In the genomic region with DNA sequence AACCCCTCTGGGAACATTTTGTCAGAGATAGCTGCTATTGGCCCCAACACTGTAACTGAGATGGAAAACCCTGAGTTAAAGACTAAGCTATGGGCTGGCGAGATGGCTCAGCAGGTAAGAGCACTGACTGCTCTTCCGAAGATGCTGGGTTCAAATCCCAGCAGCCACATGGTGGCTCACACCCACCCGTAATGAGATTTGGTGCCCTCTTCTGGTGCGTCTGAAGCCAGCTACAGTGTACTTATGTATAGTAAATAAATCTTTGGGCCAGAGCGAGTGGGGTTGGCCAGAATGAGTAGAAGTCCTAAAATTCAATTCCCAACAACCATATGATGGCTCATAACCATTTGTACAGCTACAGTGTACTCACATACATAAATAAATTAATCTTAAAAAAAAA, we compare ENCODE assay signal across 8 mouse cellular contexts. TPM values are rescaled to one million over a fixed set of nuclear protein-coding genes. Genes with fewer than 3 reads are reported as not detected.
DNase-seq lines count a peak whose midpoint lies in the region; TF ChIP-seq lines count a peak whose summit lies in the region.

No protein-coding gene starts in this region.

- peak; percentile 37 to 51 for DNase-seq in adrenal gland, postnatal 36 days
- DNase-seq in adrenal gland, postnatal 25 days: no peak
- no peak for DNase-seq in layer of hippocampus, adult 2 months (ENCODE audit: low spot score in 2 of 2)
- DNase-seq in layer of hippocampus, adult 8-10 months (ENCODE audit: low spot score in 2 of 2): no peak
- peak; percentile 47 for DNase-seq in R1 (ENCODE audit: low read depth, low spot score)
- peak; percentile 70 for DNase-seq in thymus, adult 2 months
- DNase-seq in gastrocnemius, postnatal 14 days: no peak
- DNase-seq in cerebellum, adult 11-12 months: no peak

- intact Hi-C loops in gastrocnemius, postnatal 14 days (cut with DNase I; ENCODE audit: low total_unique reads): no loop called here

- H3K36me3 ChIP-seq in thymus, adult 2 months (ENCODE audit: control insufficient read depth, insufficient read depth, low read length): peaks cover 20% of the 10 kb centered on the region

- H3K27ac ChIP-seq in layer of hippocampus, adult 2 months: no peak overlapping the region
- no peak overlapping the region for H3K27ac ChIP-seq in thymus, adult 2 months (ENCODE audit: control insufficient read depth, insufficient read depth, low read length)

- no peak for TF ChIP-seq POLR2A in thymus, adult 2 months (IDR thresholded peaks at IDR 0.05; ENCODE audit: control insufficient read depth, extremely low read depth, insufficient read depth, low read length, poor library complexity)

- peaks cover 8% of the 10 kb centered on the region for H3K4me1 ChIP-seq in thymus, adult 2 months (replicated peaks; ENCODE audit: control insufficient read depth, insufficient read depth, low read length)

- peak; percentile 65 for TF ChIP-seq CTCF in layer of hippocampus, adult 2 months (conservative IDR thresholded peaks at IDR 0.05)
- peak; percentile 42; the same call in 1 of the 2 replicates for TF ChIP-seq CTCF in thymus, adult 2 months (IDR thresholded peaks at IDR 0.05; ENCODE audit: borderline replicate concordance, control insufficient read depth, extremely low read depth, insufficient read depth, low read length, poor library complexity)

- no peaks in the 10 kb centered on the region for H3K27me3 ChIP-seq in thymus, adult 2 months (ENCODE audit: control insufficient read depth, insufficient read depth, low read length)

- 77% methylated on average over 5 of the region's 5 CpGs for WGBS in thymus, adult 2 months

- no peak overlapping the region for H3K4me3 ChIP-seq in layer of hippocampus, adult 2 months
- H3K4me3 ChIP-seq in thymus, adult 2 months (ENCODE audit: control insufficient read depth, insufficient read depth, low read length): no peak overlapping the region

RNA-seq across cellular contexts. Expression of a gene that starts 5.1 kb away (rescaled TPM):
- total RNA-seq in adrenal gland, postnatal 36 days (2021): 10 to 100 TPM; 18.7 to 24.8 TPM
- total RNA-seq in adrenal gland, postnatal 25 days (2021): 15.5 and 22.0 TPM in 2 replicates
- total RNA-seq in layer of hippocampus, adult 2 months (2021): 10 to 100 TPM; 18.1 to 18.2 TPM
- total RNA-seq in layer of hippocampus, adult 8-10 months (2022): 10 to 100 TPM; 16.9 to 18.6 (median 17.8) TPM
- 14.2 and 16.9 TPM in 2 replicates for polyA plus RNA-seq in thymus, adult 2 months (2012; rRNA removed)
- 10 to 100 TPM; 12.3 to 14.8 TPM for total RNA-seq in gastrocnemius, postnatal 14 days (2021)

RNA-seq across cellular contexts. Expression of a gene that starts 5.2 kb away (rescaled TPM):
- total RNA-seq in adrenal gland, postnatal 36 days (2021): 10 to 100 TPM; 39.5 to 40.0 TPM
- 38.7 and 40.5 TPM in 2 replicates for total RNA-seq in adrenal gland, postnatal 25 days (2021)
- total RNA-seq in layer of hippocampus, adult 2 months (2021): 10 to 100 TPM; 31.6 to 36.0 TPM
- total RNA-seq in layer of hippocampus, adult 8-10 months (2022): 10 to 100 TPM; 31.1 to 40.3 (median 33.1) TPM
- 46.1 and 56.4 TPM in 2 replicates for polyA plus RNA-seq in thymus, adult 2 months (2012; rRNA removed)
- total RNA-seq in gastrocnemius, postnatal 14 days (2021): 10 to 100 TPM; 10.3 to 12.6 TPM

RNA-seq across cellular contexts. Expression of a gene that starts 5.2 kb away (rescaled TPM):
- total RNA-seq in adrenal gland, postnatal 36 days (2021): 1 to 10 TPM; 3.4 to 3.7 TPM
- total RNA-seq in adrenal gland, postnatal 25 days (2021): 1.4 and 3.9 TPM in 2 replicates
- 1 to 10 TPM; 4.4 to 5.5 TPM for total RNA-seq in layer of hippocampus, adult 2 months (2021)
- 1 to 10 TPM; 4.9 to 8.9 (median 7.0) TPM for total RNA-seq in layer of hippocampus, adult 8-10 months (2022)
- 2.8 and 4.5 TPM in 2 replicates for polyA plus RNA-seq in thymus, adult 2 months (2012; rRNA removed)
- total RNA-seq in gastrocnemius, postnatal 14 days (2021): 1 to 10 TPM; 1.2 to 1.9 TPM

RNA-seq across cellular contexts. Expression of a gene that starts 24.3 kb away (rescaled TPM):
- 1 to 10 TPM; 4.1 to 5.6 TPM for total RNA-seq in adrenal gland, postnatal 36 days (2021)
- total RNA-seq in adrenal gland, postnatal 25 days (2021): 8.8 and 9.3 TPM in 2 replicates
- total RNA-seq in layer of hippocampus, adult 2 months (2021): 10 to 100 TPM; 11.5 to 12.3 TPM
- total RNA-seq in layer of hippocampus, adult 8-10 months (2022): 10 to 100 TPM in 3 of 4 experiments, 1 to 10 TPM in 1; 8.1 to 11.5 (median 10.8) TPM
- polyA plus RNA-seq in thymus, adult 2 months (2012; rRNA removed): 12.5 and 17.2 TPM in 2 replicates
- 1 to 10 TPM; 3.2 to 4.3 TPM for total RNA-seq in gastrocnemius, postnatal 14 days (2021)

Comparison
In these comparisons a context has a peak if more than half of its experiments do, and no peak if none do; other contexts are left out.
1. DNase-seq: peak in adrenal gland, postnatal 36 days (2 of 2), R1 (single experiment) and thymus, adult 2 months (single experiment); none in adrenal gland, postnatal 25 days (single experiment), layer of hippocampus, adult 2 months (0 of 2), layer of hippocampus, adult 8-10 months (0 of 2), gastrocnemius, postnatal 14 days (single experiment) and cerebellum, adult 11-12 months (single experiment).